Mouse (Mus musculus) frontal cortex, postnatal 14 days (tissue): ENCODE measurements around the gene Clec1a.

Source experiments
- DNase-seq, 2 experiments: peaks; one replicate each; pipeline ENCODE4 v3.0.0; 2022; ENCODE audit warnings: low spot score in 2 of 2

Clec1a gene

DNA sequence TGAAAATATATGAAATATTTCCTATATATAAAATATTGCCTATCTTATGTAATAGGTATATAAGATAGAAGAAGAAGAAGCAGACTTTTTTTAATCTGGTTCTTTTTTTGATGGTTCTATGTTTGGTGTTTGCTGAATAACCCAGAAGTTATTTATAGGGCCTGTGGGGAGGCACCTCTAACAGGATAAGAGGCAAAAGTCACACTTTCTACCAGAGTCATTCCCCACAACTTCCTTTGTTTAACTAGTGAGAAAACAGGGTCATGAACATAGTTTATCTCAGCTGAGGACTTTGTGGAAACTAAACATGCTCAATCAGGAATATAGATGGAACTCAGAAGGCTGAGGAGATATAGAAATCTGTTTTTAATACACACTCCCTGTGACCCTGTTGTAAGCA, 45.8 kb downstream of the Clec1a start:
- DNase-seq: no peak

- DNase-seq: no peak
Observed at GRCm38 (mm10) chr6:129403391-129403790, 48.4 kb downstream of the Clec1a start.

DNA sequence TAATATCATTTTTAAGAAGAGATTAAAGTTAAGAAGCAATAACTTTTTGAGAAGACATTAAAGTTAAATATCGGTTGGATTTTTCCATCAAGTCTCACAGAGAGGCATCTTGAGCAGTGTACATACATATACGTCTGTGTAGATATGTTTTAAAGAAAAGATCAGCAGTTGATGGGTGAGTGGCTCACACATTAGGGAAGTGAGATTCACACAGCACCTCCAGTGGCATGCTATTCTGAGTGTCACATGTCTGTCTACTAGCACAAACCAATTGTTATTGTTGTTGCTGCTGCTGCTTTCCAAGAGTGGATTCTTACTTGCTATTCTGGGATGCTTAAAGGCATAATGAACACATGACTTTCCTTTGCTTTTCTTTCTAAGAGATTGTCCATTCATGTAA, 49.4 kb downstream of the Clec1a start:
- DNase-seq: no peak

- no peak for DNase-seq
Observed at GRCm38 (mm10) chr6:129399945-129400344, 51.9 kb downstream of the Clec1a start.

DNA sequence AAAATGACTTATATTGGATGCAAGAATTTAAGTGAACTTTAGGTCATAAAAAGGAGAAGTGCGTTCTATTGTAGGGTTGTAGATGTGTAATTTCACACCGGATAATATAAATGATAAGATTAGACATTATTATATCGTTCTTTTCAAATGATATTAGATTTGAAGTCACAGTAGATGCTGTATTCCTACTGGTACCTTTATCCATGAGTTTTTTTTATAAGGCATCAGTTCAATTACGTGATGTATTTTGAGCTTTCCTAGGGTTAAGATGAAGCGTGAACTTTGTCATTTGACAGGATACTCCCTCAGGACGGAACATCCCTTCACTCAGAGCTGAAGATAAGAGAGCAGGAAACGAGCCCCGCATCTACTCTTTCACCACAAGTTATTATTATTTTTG, 54.8 kb downstream of the Clec1a start, which contains the start of gene Clec1b:
Clec1b (plus strand) TSS at position 301 of the 400 bp plus-strand sequence.
- no peak for DNase-seq

DNA sequence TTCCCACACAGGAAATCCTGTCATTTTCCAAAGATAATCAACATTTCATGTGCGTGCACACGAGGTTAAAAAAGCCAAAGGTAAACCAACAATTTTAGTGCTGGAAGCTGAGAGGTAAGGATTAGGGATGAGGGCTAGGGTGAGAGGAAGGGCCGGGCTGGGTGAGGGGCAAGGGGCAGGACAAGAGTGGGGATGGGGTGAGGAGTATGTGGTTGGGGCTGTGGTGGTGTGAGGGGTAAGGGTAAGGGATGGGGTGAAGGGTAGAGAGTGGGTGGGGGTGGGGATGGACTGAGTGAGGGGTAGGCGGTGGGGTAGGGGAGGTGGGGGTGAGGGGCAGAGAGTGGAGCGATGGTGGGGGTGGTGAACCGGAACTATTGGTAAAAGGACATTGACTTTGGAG, 58.1 kb downstream of the Clec1a start:
- DNase-seq: no peak

DNA sequence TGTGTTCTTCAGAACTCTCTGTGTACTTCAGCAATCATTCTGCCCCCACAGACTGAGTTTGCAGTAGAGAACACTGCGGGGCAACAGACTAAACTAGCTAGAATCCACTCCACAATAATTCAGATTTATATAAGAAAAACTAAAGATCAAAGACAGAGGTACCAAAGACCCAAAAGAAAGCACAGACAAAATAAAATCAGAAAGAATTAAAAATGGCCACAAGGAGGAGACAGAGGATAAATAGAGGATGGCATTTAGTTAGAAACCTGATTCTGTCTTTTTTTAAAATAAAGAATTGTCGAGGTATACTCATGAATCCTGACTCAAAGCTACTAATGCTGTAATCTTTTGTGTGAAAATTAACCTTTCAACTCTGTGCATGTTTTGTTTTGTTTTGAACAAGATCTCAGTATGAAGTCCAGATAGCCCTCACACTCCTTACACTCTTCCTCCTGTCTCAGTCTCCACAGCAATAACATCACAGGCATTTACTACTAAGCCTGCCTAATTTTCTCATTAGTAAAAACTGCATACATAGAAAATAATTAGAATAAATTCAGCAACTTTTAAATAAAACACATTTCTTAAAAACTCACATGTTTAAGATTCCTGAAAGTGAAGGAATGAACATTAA, 58.6 kb downstream of the Clec1a start:
- no peak for DNase-seq

- DNase-seq: no peak
Observed at GRCm38 (mm10) chr6:129385774-129386173, 66.0 kb downstream of the Clec1a start, which contains the start of gene Clec12b. Gene Clec12b (minus strand): TSS chr6:129385874.

DNA sequence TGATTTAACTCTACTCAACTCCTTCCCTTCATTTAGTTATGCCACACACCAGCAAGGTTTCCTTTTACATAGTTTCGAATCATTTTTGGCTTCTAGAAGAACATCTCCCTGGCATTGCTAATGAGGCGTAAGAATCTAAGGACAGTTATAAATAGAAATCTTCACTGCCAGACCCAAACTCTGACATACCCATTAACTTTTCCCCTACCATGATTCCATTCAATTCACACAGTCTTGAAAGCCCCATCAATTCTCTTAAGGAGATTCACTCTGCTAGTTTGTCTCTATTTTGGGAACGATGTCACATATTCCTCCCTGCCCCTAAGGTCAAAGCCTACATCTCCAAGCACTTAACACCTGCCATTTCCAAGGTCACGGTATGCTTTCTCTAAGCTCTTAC, 66.8 kb downstream of the Clec1a start:
- DNase-seq: no peak

GRCm38 (mm10) chr6:129383466-129383865, 68.3 kb downstream of the Clec1a start:
- no peak for DNase-seq

DNA sequence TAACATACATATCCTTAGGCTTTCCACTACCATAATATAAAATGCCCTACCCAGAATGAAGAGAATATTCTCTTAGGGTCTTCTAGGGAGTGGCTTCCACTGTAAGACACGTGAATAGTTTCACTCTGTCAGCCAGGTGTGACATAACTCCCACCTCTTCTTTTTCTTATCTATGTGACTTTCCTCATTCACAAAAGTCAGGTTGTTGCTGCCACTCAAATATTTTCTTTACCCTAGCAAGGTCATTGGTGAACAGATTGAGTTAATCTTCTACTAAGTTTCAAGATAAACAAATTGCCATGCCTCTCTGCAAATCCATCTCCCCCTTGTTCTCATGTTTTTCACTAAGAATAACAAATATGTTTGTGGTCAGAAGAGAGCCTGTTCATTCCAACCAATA, 70.1 kb downstream of the Clec1a start:
- DNase-seq: no peak

GRCm38 (mm10) chr6:129380454-129380853, 71.3 kb downstream of the Clec1a start:
- no peak for DNase-seq

GRCm38 (mm10) chr6:129374937-129375471, 76.8 kb downstream of the Clec1a start:
- no peak for DNase-seq
